Mouse (Mus musculus) midbrain, embryonic 13.5 days (tissue): ENCODE data around the gene Ccpg1os. TPM values are rescaled to one million over a fixed set of nuclear protein-coding genes. Genes with fewer than 3 reads are reported as not detected.
A peak's percentile ranks its signal among the peaks of the same experiment; 100 is the strongest.

ENCODE experiments used
- ATAC-seq: fragments of 200-750 bp; cut with Nextera tagmentation; 2 replicates; pipeline ENCODE4 v1.8.0; 2017; ENCODE audit warnings: mild to moderate bottlenecking, moderate TSS enrichment, moderate library complexity
- H3K27ac ChIP-seq: fragments of 300-500 bp; sonication (generic); 2 replicates; pipeline ENCODE4 v1.5.1; 2015; ENCODE audit warnings: inconsistent platforms, mild to moderate bottlenecking, moderate library complexity
- H3K27me3 ChIP-seq: fragments of 300-500 bp; sonication (generic); 2 replicates; pipeline ENCODE4 v1.6.1; 2015; ENCODE audit warnings: mild to moderate bottlenecking, inconsistent platforms
- H3K36me3 ChIP-seq: fragments of 300-500 bp; sonication (generic); 2 replicates; pipeline ENCODE4 v1.6.1; 2015; ENCODE audit warnings: mild to moderate bottlenecking, inconsistent platforms
- H3K4me1 ChIP-seq: fragments of 300-500 bp; sonication (generic); replicated peaks from 2 replicates; pipeline ENCODE4 v1.6.1; 2015; ENCODE audit warnings: inconsistent platforms
- H3K4me2 ChIP-seq: fragments of 300-500 bp; sonication (generic); replicated peaks from 2 replicates; pipeline ENCODE4 v1.6.1; 2015; ENCODE audit warnings: moderate library complexity, mild to moderate bottlenecking, inconsistent platforms
- H3K4me3 ChIP-seq: fragments of 300-500 bp; sonication (generic); replicated peaks from 2 replicates; pipeline ENCODE4 v1.5.1; 2015; ENCODE audit warnings: mild to moderate bottlenecking, inconsistent platforms
- H3K9ac ChIP-seq: fragments of 300-500 bp; sonication (generic); replicated peaks from 2 replicates; pipeline ENCODE4 v1.6.1; 2015; ENCODE audit warnings: mild to moderate bottlenecking, inconsistent platforms
- H3K9me3 ChIP-seq: fragments of 300-500 bp; sonication (generic); 2 replicates; pipeline ENCODE4 v1.6.1; 2016; ENCODE audit warnings: mild to moderate bottlenecking, inconsistent platforms
- WGBS: fragments of 180-500 bp; shearing (Covaris S2); methylation state at CpG from one replicate; pipeline ENCODE4 v1.1.7; 2015; 5-methylcytosine and 5-hydroxymethylcytosine counted together
- polyA plus RNA-seq: library from polyadenylated mRNA; unstranded; fragments of >200 nt; fragmentation: Nextera tagmentation; extraction: Ambion mirVana; gene quantifications from 2 replicates; pipeline ENCODE4 v1.2.1, GENCODE M21; 2015

Gene Ccpg1os
- polyA plus RNA-seq, 1 experiment from 2014 or later, result 28.8 TPM

DNA sequence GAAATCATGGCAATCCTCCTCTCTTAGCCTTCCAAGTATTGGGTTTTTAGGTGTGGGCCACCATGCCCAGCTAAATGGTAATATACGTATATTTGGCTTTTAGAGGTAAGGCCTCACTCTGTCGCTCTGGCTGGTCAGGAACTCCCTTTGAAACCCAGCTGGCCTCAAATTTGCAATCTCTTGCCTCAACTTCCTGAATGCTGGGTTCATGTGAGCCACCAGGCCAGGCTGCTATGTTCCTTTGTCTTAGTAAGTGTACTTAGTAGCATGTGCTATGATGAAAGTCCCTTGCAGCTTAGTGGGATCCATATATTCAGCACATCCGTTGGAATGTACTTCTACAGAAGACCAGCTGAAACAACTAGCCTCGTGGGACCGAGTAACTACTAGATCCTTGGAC, 10.4 kb downstream of the Ccpg1os start:
- Histone ChIP-seq H3K27me3 (no peaks in the 10 kb centered on the region), H3K4me2 (no peak overlapping the region), H3K4me3 (no peak overlapping the region), H3K4me1 (no peaks in the 10 kb centered on the region), H3K27ac (no peak overlapping the region), H3K9me3 (no peaks in the 10 kb centered on the region), H3K9ac (no peak overlapping the region), H3K36me3 (no peaks in the 10 kb centered on the region)
- WGBS, result 90% methylated on average over 5 of the region's 5 CpGs
- ATAC-seq, result no peak

DNA sequence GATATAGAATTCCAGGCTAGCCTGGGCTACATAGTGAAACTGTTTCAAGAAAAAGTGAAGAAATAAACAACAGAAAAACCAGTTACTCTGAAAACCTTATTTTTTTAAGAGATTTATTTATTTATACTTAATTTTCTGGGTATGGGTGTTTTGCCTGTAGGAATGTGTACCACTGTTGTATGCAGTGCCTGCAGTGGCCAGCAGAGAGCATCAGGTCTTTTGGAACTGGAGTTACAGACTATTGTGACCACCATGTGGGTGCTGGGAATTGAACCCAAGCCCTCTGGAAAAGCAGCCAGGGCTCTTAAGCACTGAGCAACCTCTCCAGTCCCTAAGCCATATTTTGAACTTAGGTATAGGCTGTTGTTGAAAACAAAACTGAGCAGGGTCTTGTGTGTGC, 12.2 kb downstream of the Ccpg1os start:
- Histone ChIP-seq H3K4me2 (no peak overlapping the region), H3K9me3 (no peaks in the 10 kb centered on the region), H3K9ac (no peak overlapping the region), H3K4me1 (no peaks in the 10 kb centered on the region), H3K27me3 (no peaks in the 10 kb centered on the region), H3K27ac (no peak overlapping the region), H3K4me3 (no peak overlapping the region), H3K36me3 (no peaks in the 10 kb centered on the region)
- no peak for ATAC-seq

DNA sequence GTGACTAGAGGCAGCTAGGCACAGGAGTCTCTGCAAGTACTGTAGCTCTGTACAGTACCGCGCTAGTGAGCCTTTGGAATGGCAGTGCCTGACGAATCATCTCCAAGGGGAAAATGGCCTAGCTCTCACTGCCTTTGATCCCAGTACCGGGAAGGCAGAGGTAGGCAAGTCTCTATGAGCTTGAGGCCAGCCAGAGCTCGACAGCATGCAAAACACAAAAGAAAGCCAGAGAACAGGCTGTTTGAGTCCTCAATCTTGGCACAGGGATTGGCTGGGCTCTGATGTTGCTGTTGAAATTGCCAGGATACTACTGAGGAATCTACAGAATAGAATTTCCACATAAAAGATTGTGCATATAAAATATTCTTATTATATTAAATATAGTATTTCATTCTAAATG, 12.7 kb downstream of the Ccpg1os start:
- no peaks in the 10 kb centered on the region for H3K9me3 ChIP-seq
- H3K4me1 ChIP-seq, result no peaks in the 10 kb centered on the region
- no peak overlapping the region for H3K27ac ChIP-seq
- H3K27me3 ChIP-seq, result no peaks in the 10 kb centered on the region
- 88% methylated on average over 5 of the region's 5 CpGs for WGBS
- H3K4me2 ChIP-seq, result no peak overlapping the region
- no peak for ATAC-seq
- H3K4me3 ChIP-seq, result no peak overlapping the region
- H3K36me3 ChIP-seq, result no peaks in the 10 kb centered on the region
- H3K9ac ChIP-seq, result no peak overlapping the region

DNA sequence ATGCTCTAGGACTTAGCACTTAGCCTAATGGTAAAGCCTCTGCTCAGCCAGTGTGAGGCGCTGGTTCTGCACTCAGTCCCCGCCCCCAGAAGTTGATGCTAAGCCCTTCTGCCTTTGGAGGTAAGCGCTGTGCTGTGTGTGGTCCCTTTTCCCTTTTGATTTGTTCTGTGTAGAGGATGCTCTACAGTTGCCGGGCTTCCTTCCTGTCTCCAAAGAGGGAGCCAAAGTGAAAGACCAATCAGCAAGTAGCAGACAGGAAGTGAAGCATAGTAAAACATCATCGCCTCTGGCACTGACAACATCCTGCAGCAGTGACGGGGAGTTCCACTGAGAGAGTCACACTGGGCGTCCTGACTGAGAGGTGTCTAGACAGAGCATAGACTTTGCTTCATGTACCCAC, 15.3 kb downstream of the Ccpg1os start:
- WGBS, result 68% methylated on average over 7 of the region's 7 CpGs
- H3K27ac ChIP-seq, result no peak overlapping the region

DNA sequence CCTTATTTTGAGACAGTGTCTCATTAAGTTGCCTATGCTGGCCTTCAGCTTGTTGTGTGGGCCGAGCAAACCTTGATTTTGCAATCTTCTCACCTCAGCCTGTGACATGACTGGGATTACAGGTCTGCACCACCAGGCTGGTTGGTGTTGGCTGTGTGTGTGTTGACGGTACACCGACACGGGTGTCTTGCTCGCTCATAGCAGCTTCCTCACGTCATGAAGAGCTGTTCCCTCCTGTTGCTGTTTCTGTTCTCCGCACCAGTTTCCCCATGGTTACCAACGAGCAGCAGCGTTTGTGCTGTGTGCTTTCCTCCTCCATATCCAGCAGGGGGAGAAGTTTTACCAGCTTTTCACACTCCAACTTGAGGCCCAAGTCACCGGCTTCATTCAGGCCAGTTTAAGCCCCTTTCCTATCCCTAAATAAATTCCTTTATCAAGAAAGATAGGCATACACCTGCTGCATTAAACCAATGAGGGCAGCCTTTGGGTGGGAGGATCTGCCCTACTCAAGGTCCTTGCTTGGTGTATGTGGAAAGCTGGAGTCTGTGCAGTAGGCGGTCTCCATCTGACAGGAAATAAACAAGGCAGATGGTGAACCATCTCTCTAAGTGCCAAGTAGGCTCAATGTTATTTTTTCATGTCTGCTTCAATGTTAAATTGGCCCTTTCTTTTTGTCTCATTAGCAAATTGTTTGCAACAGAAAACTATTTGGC, 16.7 kb downstream of the Ccpg1os start:
- H3K9me3 ChIP-seq, result no peaks in the 10 kb centered on the region
- H3K9ac ChIP-seq, result 0 out of 2 replicates have a peak overlapping the region, but pooled peaks have one; percentile 16
- no peak overlapping the region for H3K4me2 ChIP-seq
- H3K27ac ChIP-seq, result no peak overlapping the region
- no peaks in the 10 kb centered on the region for H3K36me3 ChIP-seq
- no peak overlapping the region for H3K4me3 ChIP-seq
- H3K27me3 ChIP-seq, result no peaks in the 10 kb centered on the region
- WGBS, result 32% methylated on average over 11 of the region's 11 CpGs
- H3K4me1 ChIP-seq, result no peaks in the 10 kb centered on the region
- peak; percentile 53; the same call in 1 of the 2 replicates for ATAC-seq

More for the DNA sequence above, 15.3 kb downstream of the Ccpg1os start:
- H3K36me3 ChIP-seq, result no peaks in the 10 kb centered on the region
- ATAC-seq, result no peak
- H3K9ac ChIP-seq, result no peak overlapping the region
- H3K4me3 ChIP-seq, result no peak overlapping the region
- H3K9me3 ChIP-seq, result no peaks in the 10 kb centered on the region
- no peaks in the 10 kb centered on the region for H3K4me1 ChIP-seq
- H3K27me3 ChIP-seq, result no peaks in the 10 kb centered on the region
- no peak overlapping the region for H3K4me2 ChIP-seq

DNA sequence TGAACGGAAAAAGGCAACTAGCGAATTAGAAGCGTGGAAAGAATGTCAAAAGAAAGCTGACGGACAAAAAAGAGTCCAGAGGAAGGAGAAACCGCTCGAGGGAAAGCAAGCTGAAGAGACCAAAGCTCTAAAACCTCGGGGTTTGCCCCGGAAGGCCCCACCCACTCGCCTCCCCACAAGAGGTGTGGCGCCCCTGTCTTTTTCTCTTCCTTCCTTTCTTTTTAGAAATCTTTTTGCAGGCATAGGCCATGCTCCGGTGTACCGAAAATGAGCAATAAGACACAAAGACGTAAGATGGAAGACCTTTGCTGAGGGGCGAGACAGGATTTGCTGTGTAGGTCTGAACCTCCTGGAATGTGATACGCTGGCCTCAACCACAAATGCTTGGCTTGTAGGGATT, 23.2 kb downstream of the Ccpg1os start:
- H3K27ac ChIP-seq, result no peak overlapping the region
- no peak for ATAC-seq
- no peak overlapping the region for H3K4me2 ChIP-seq
- H3K27me3 ChIP-seq, result no peaks in the 10 kb centered on the region
- no peaks in the 10 kb centered on the region for H3K9me3 ChIP-seq
- WGBS, result 78% methylated on average over 15 of the region's 15 CpGs
- no peak overlapping the region for H3K9ac ChIP-seq
- H3K4me1 ChIP-seq, result peaks cover 9% of the 10 kb centered on the region
- no peaks in the 10 kb centered on the region for H3K36me3 ChIP-seq
- no peak overlapping the region for H3K4me3 ChIP-seq

DNA sequence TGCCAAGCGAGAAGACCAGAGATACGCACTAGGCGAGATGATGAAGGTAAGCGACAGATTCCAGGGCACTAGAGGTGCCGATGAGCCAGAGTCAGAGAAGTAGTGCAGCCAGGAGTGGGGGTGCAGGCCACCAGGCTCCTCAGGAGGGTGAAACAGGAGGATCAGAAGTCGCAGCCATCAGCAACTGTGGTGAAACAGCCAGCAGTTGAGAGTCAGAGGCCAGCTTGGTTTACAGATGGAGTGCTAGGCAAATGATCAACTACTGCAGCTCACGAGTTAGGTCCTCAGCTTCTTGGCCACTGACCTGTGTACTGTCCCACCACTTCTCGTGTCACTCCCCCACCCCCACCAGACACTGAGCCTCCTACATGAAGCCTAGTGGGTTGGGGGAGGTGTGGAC, 23.8 kb downstream of the Ccpg1os start:
- Histone ChIP-seq H3K9ac (no peak overlapping the region), H3K9me3 (no peaks in the 10 kb centered on the region), H3K4me1 (peaks cover 9% of the 10 kb centered on the region), H3K36me3 (no peaks in the 10 kb centered on the region), H3K27me3 (no peaks in the 10 kb centered on the region), H3K27ac (no peak overlapping the region), H3K4me2 (no peak overlapping the region), H3K4me3 (no peak overlapping the region)
- ATAC-seq, result no peak
- WGBS, result 81% methylated on average over 8 of the region's 8 CpGs

DNA sequence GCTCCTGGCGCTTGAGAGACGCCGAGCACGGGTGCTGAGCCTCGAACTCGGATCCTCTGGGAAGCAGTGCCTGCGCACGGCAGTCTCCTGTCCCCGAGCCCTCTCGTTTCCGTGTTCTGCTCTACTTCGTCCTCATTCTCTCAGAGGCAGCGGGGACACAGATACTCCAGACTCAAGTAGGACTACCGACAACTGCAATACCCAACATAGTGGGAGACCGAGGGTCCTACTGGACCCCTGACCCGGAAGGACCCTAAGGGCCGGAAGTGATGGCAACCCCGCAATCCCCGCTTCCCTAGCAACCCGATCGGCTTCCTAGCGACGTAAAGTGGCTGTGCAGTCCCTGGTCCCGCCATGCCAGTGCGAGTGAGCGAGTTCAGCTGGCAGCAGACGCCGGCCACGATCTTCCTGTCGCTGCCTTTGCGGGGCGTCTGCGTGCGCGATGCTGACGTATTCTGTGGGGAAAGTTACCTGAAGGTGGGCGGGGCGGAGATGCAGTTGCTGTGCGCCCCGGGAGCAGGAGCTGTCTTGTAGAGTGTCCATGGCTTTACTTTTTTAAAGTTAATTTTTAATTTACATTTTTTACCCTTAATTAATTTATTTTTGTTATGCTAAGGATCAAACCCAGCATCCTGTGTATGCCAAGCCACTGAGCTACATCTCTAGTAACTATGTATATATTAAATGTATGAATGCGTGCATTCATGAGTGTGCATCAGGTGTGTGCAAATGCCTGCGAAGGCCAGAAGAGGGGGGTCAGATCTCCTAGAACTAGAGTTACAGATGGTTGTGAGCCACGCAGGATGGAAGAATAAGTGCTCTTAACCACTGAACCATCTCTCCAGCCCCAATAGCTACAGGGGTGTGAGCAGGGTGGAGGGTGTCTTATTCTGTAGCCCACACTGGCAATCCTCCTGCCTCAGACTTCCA, 26.4 kb downstream of the Ccpg1os start, which contains the start of the genes Dyx1c1 and Gm44503:
Gene Dyx1c1 (plus strand): TSS at position 265 of the 930 bp plus-strand sequence.
Gene Gm44503 (plus strand): TSS at position 332 of the 930 bp plus-strand sequence.
- no peaks in the 10 kb centered on the region for H3K9me3 ChIP-seq
- H3K27ac ChIP-seq, result 0 out of 2 replicates have a peak within 1 kb of the TSS, but pooled peaks have one; percentile 14
- no peaks in the 10 kb centered on the region for H3K27me3 ChIP-seq
- peak; percentile 98 for ATAC-seq
- H3K9ac ChIP-seq, result peak within 1 kb of the TSS; percentile 57
- 2% methylated on average over 43 of the region's 43 CpGs for WGBS
- peak within 1 kb of the TSS; percentile 65 for H3K4me2 ChIP-seq
- H3K36me3 ChIP-seq, result no peaks in the 10 kb centered on the region
- peaks cover 9% of the 10 kb centered on the region for H3K4me1 ChIP-seq
- peak within 1 kb of the TSS; percentile 58 for H3K4me3 ChIP-seq

DNA sequence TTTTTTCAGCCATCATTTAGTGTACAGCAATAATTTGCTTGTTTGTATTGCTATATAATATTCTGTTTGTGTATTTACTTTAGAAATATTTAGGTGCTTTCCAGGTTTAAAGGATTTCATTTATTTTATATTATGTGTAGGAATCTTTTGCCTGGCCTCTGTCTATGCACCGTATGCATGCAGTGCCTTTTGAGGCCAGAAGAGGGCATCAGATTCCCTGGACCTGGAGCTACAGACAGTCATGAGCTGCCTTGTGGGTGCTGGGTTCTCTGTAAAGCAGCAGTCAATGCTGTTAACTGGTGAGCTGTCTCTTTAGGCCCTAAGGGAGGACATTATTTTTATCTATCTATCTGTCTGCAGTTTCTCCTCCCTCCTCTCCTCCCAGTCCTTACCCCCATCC, 29.6 kb downstream of the Ccpg1os start:
- no peaks in the 10 kb centered on the region for H3K9me3 ChIP-seq
- no peak overlapping the region for H3K27ac ChIP-seq
- 19% methylated on average over 1 of the region's 1 CpGs for WGBS
- no peak for ATAC-seq
- H3K36me3 ChIP-seq, result no peaks in the 10 kb centered on the region
- H3K27me3 ChIP-seq, result no peaks in the 10 kb centered on the region
- H3K4me1 ChIP-seq, result peaks cover 9% of the 10 kb centered on the region
- no peak overlapping the region for H3K4me3 ChIP-seq
- H3K9ac ChIP-seq, result no peak overlapping the region
- no peak overlapping the region for H3K4me2 ChIP-seq

DNA sequence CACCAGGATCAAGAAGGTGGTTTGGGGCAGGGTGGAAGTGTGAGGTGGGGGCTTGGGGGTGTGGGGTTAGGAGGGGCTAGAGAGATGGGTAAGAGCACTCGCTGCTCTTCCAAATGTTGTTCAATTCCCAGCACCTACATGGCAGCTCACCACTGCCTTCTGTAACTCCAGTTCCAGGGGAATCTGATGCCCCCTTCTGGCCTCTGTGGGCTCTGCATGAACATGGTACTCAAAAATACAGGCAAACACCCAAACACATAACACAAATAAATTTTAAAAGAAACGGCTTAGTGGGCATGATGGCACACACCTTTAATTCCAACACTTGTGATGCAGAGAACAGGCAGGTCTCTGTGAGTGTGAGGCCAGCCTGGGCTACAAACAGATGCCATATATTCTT, 30.4 kb downstream of the Ccpg1os start:
- Histone ChIP-seq H3K27ac (no peak overlapping the region), H3K4me2 (no peak overlapping the region), H3K36me3 (peaks cover under 1% of the 10 kb centered on the region; the same call in 1 of the 2 replicates), H3K9ac (no peak overlapping the region), H3K27me3 (no peaks in the 10 kb centered on the region), H3K4me3 (no peak overlapping the region), H3K4me1 (peaks cover 9% of the 10 kb centered on the region), H3K9me3 (no peaks in the 10 kb centered on the region)
- no peak for ATAC-seq
- 50% methylated on average over 2 of the region's 2 CpGs for WGBS

DNA sequence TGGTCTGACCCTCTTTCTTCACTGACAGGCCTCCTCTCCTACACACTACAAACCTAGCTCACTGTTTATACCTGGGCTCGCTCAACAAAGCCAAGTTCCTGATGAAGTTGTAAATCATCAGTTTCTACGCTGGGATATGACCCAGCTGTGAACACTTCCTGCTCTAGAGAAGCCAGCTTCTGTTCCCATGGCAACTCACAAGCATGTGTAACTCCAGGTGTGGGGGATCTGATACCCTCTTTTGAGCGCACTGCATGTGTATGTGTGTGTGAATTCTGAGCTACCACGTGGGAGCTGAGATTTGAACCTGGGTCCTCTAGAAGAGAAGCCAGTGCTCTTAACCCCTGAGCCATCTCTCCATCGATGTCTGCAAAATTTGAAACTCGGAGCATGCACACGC, 35.6 kb downstream of the Ccpg1os start:
- Histone ChIP-seq H3K9me3 (no peaks in the 10 kb centered on the region), H3K4me3 (no peak overlapping the region), H3K36me3 (peaks cover 29% of the 10 kb centered on the region), H3K4me2 (no peak overlapping the region), H3K4me1 (no peaks in the 10 kb centered on the region), H3K9ac (no peak overlapping the region), H3K27ac (no peak overlapping the region), H3K27me3 (no peaks in the 10 kb centered on the region)
- no peak for ATAC-seq
- 82% methylated on average over 7 of the region's 7 CpGs for WGBS

DNA sequence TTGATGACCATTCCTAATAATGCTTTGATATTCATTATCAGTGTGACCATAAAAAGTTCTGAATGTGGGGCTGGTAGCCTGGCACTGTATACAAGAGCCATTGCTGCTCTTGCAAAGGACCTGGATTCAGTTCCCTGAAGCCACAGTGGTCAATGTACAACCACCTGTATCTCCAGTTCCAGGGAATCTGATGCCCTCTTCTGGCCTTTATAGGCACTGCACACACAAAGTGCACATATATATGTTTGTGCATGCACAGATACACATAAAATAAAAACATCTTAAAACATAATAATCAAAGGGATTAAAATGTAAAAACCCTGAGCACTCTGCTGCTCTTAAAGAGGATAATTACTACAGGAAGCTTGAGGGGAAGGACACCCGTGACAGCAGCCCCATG, 38.2 kb downstream of the Ccpg1os start:
- Histone ChIP-seq H3K4me1 (no peaks in the 10 kb centered on the region), H3K9ac (no peak overlapping the region), H3K27me3 (no peaks in the 10 kb centered on the region), H3K36me3 (peaks cover 39% of the 10 kb centered on the region), H3K9me3 (no peaks in the 10 kb centered on the region), H3K4me3 (no peak overlapping the region), H3K27ac (no peak overlapping the region), H3K4me2 (no peak overlapping the region)
- ATAC-seq, result no peak
- WGBS, result 98% methylated on average over 1 of the region's 1 CpGs
